ENCODE assay signal across 22 mouse cellular contexts in genomic region chr19:38383769-38384168, GRCm38 (mm10).
"Had no signal": no experiment of that assay in that cellular context is flagged by ENCODE, and none has a peak within 500 bp of the region (broad histone marks: within the 10 kb centered on the region; RNA-seq: fewer than 3 reads in every experiment).

No protein-coding gene starts in this region.

- H3K27me3 ChIP-seq: heart, embryonic 13.5 days; heart, embryonic 15.5 days; hindbrain, embryonic 13.5 days; hindbrain, embryonic 15.5 days; limb, embryonic 13.5 days; limb, embryonic 15.5 days had no signal

- H3K9me3 ChIP-seq: heart, embryonic 10.5 days; heart, embryonic 13.5 days; heart, embryonic 15.5 days; hindbrain, embryonic 13.5 days; hindbrain, embryonic 15.5 days; limb, embryonic 13.5 days; limb, embryonic 15.5 days; liver, embryonic 12.5 days had no signal

- H3K4me2 ChIP-seq: heart, embryonic 13.5 days; heart, embryonic 15.5 days; hindbrain, embryonic 13.5 days; hindbrain, embryonic 15.5 days; limb, embryonic 13.5 days; limb, embryonic 15.5 days; liver, embryonic 12.5 days had no signal

- H3K4me3 ChIP-seq: heart, embryonic 10.5 days; heart, embryonic 13.5 days; heart, embryonic 15.5 days; hindbrain, embryonic 13.5 days; hindbrain, embryonic 15.5 days; layer of hippocampus, adult 2 months; limb, embryonic 13.5 days; limb, embryonic 15.5 days; liver, embryonic 12.5 days had no signal

- H3K27ac ChIP-seq: heart, embryonic 10.5 days; heart, embryonic 13.5 days; heart, embryonic 15.5 days; hindbrain, embryonic 13.5 days; hindbrain, embryonic 15.5 days; hindbrain, postnatal 0 days; layer of hippocampus, adult 2 months; limb, embryonic 13.5 days; limb, embryonic 15.5 days; liver, embryonic 12.5 days; liver, embryonic 14.5 days had no signal

- H3K9ac ChIP-seq: heart, embryonic 13.5 days; heart, embryonic 15.5 days; hindbrain, embryonic 13.5 days; hindbrain, embryonic 15.5 days; limb, embryonic 13.5 days; limb, embryonic 15.5 days; liver, embryonic 12.5 days; liver, embryonic 14.5 days had no signal

- H3K36me3 ChIP-seq: heart, embryonic 10.5 days; heart, embryonic 13.5 days; heart, embryonic 15.5 days; hindbrain, embryonic 13.5 days; hindbrain, embryonic 15.5 days; limb, embryonic 13.5 days; limb, embryonic 15.5 days; liver, embryonic 12.5 days had no signal

- DNase-seq: gastrocnemius, postnatal 14 days; gastrocnemius, postnatal 36 days; heart, adult 18-20 months; heart, postnatal 14 days; heart, postnatal 36 days; kidney, adult 18-20 months; kidney, adult 8-10 months; kidney, postnatal 14 days; kidney, postnatal 36 days; left cerebral cortex, postnatal 4 days had no signal

- H3K4me1 ChIP-seq: heart, embryonic 10.5 days; heart, embryonic 13.5 days; heart, embryonic 15.5 days; hindbrain, embryonic 13.5 days; hindbrain, embryonic 15.5 days; limb, embryonic 13.5 days; limb, embryonic 15.5 days; liver, embryonic 12.5 days had no signal

- ATAC-seq: hindbrain, postnatal 0 days; intestine, postnatal 0 days; liver, embryonic 12.5 days had no signal
